Mouse (Mus musculus) neural tube, embryonic 12.5 days (tissue): ENCODE measurements around the gene Rnf4. TPM values are rescaled to one million over a fixed set of nuclear protein-coding genes. Genes with fewer than 3 reads are reported as not detected.

Source experiments
- ATAC-seq: fragments of 200-750 bp; cut with Nextera tagmentation; 2 replicates; pipeline ENCODE4 v1.8.0; 2017; ENCODE audit warnings: low read depth, mild to moderate bottlenecking, moderate TSS enrichment, moderate library complexity; ENCODE audit not compliant: low FRiP score
- H3K27ac ChIP-seq: fragments of 300-500 bp; sonication (generic); 2 replicates; pipeline ENCODE4 v1.5.1; 2016
- H3K27me3 ChIP-seq: fragments of 300-500 bp; sonication (generic); replicated peaks from 2 replicates; pipeline ENCODE4 v1.6.1; 2016; ENCODE audit warnings: mild to moderate bottlenecking
- H3K36me3 ChIP-seq: fragments of 300-500 bp; sonication (generic); 2 replicates; pipeline ENCODE4 v1.6.1; 2016; ENCODE audit warnings: mild to moderate bottlenecking
- H3K4me1 ChIP-seq: fragments of 300-500 bp; sonication (generic); 2 replicates; pipeline ENCODE4 v1.6.1; 2016
- H3K4me2 ChIP-seq: fragments of 300-500 bp; sonication (generic); replicated peaks from 2 replicates; pipeline ENCODE4 v1.6.1; 2016; ENCODE audit warnings: mild to moderate bottlenecking
- H3K4me3 ChIP-seq: fragments of 300-500 bp; sonication (generic); 2 replicates; pipeline ENCODE4 v1.5.1; 2016
- H3K9ac ChIP-seq: fragments of 300-500 bp; sonication (generic); 2 replicates; pipeline ENCODE4 v1.6.1; 2016; ENCODE audit warnings: mild to moderate bottlenecking
- H3K9me3 ChIP-seq: fragments of 300-500 bp; sonication (generic); 2 replicates; pipeline ENCODE4 v1.6.1; 2016; ENCODE audit warnings: mild to moderate bottlenecking
- WGBS: fragments of 180-500 bp; shearing (Covaris S2); methylation state at CpG from one replicate; pipeline ENCODE4 v1.1.7; 2016; 5-methylcytosine and 5-hydroxymethylcytosine counted together
- polyA plus RNA-seq: library from polyadenylated mRNA; unstranded; fragments of >200 nt; fragmentation: Nextera tagmentation; extraction: Ambion mirVana; gene quantifications from 2 replicates; pipeline ENCODE4 v1.2.1, GENCODE M21; 2016

The Rnf4 gene
- polyA plus RNA-seq, 1 experiment from 2014 or later = 159 TPM

DNA sequence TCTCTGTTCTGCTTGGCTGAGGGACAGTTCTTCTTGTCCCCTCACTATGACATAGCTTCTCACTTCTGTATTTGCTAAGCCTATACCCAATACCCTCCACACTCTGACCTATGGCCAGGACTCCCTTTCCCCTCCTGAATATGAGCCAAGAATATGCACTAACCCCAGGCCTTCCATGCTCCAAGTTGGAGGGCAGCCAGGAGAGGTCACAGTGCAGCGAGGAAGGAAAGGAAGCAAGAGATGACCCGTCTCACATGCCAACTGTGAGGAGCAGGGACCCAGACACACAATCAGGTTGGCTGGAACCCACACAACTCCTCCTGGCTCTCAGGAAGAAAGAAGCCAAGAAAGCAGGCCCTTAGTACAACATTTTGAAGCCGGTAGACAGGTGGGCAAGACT is 27.1 kb upstream of the Rnf4 start:
- no peak overlapping the region for H3K4me2 ChIP-seq
- no peaks in the 10 kb centered on the region for H3K9me3 ChIP-seq
- no peak overlapping the region for H3K4me3 ChIP-seq
- no peaks in the 10 kb centered on the region for H3K27me3 ChIP-seq
- 83% methylated on average over 3 of the region's 3 CpGs for WGBS
- no peak overlapping the region for H3K27ac ChIP-seq
- no peaks in the 10 kb centered on the region for H3K4me1 ChIP-seq
- H3K36me3 ChIP-seq = no peaks in the 10 kb centered on the region
- H3K9ac ChIP-seq = no peak overlapping the region
- no peak for ATAC-seq

- no peak for ATAC-seq
- no peak overlapping the region for H3K4me2 ChIP-seq
- 72% methylated on average over 2 of the region's 2 CpGs for WGBS
- H3K27ac ChIP-seq = no peak overlapping the region
- H3K4me1 ChIP-seq = no peaks in the 10 kb centered on the region
- H3K36me3 ChIP-seq = no peaks in the 10 kb centered on the region
- H3K9me3 ChIP-seq = no peaks in the 10 kb centered on the region
- H3K9ac ChIP-seq = no peak overlapping the region
- H3K4me3 ChIP-seq = no peak overlapping the region
- H3K27me3 ChIP-seq = no peaks in the 10 kb centered on the region
Measured at GRCm38 (mm10) chr5:34319491-34320034, 16.5 kb upstream of the Rnf4 start.

- Histone ChIP-seq H3K27me3 (no peaks in the 10 kb centered on the region), H3K36me3 (no peaks in the 10 kb centered on the region), H3K9me3 (no peaks in the 10 kb centered on the region), H3K4me1 (peaks cover 2% of the 10 kb centered on the region; the same call in 1 of the 2 replicates), H3K4me2 (no peak overlapping the region), H3K9ac (no peak overlapping the region), H3K27ac (no peak overlapping the region), H3K4me3 (no peak overlapping the region)
- WGBS = 90% methylated on average over 4 of the region's 4 CpGs
- ATAC-seq = no peak
Measured at GRCm38 (mm10) chr5:34321236-34321635, 14.9 kb upstream of the Rnf4 start.

DNA sequence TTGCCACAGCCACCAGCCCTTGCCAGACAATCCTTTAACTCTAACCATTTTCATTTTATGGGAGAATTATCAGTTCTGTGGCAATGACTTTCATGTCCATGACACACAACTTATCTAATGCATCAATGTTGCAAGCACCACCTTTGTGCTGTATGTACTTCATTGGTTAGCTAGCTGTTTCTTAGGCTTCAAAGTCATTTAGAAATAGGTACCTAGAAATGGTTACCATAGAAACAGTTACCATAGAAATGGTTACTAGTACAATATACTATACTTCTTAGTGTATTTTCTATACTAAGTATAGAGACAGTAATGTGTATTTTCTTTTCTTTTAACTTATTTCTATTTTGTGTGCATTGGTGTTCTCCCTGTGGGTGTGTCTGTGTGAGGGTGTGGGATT is 10.8 kb upstream of the Rnf4 start:
- Histone ChIP-seq H3K27ac (no peak overlapping the region), H3K36me3 (no peaks in the 10 kb centered on the region), H3K27me3 (no peaks in the 10 kb centered on the region), H3K4me3 (no peak overlapping the region), H3K4me2 (no peak overlapping the region), H3K4me1 (peaks cover 12% of the 10 kb centered on the region), H3K9me3 (no peaks in the 10 kb centered on the region), H3K9ac (no peak overlapping the region)
- no peak for ATAC-seq

DNA sequence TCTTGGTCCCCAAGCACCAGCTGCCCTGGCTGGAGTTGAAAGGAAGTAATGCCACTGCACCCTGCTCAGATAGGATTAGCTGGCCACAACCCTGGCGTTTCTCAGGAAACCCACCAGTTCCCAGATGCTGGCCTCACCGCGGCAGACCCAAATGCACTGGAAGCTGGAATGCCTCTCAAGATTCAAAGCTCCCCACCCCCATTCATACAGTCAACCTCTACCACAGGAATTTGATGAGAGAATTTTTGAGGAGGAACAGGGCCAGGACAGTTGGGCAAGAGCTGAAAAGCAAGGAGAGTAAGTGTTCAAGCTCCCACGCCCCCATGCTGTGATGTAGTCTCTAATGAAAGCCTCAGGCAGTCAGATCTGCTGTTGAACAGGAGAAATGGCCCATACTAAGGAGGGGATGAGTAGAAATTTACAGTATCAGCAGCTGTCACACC is 9.8 kb upstream of the Rnf4 start:
- H3K9me3 ChIP-seq = no peaks in the 10 kb centered on the region
- WGBS = 42% methylated on average over 4 of the region's 4 CpGs
- no peak overlapping the region for H3K9ac ChIP-seq
- peak overlapping the region; percentile 60; the same call in 1 of the 2 replicates for H3K4me2 ChIP-seq
- no peaks in the 10 kb centered on the region for H3K27me3 ChIP-seq
- peaks cover 12% of the 10 kb centered on the region for H3K4me1 ChIP-seq
- H3K27ac ChIP-seq = no peak overlapping the region
- no peak; the same call in 1 of the 2 replicates for ATAC-seq
- no peaks in the 10 kb centered on the region for H3K36me3 ChIP-seq
- H3K4me3 ChIP-seq = no peak overlapping the region

DNA sequence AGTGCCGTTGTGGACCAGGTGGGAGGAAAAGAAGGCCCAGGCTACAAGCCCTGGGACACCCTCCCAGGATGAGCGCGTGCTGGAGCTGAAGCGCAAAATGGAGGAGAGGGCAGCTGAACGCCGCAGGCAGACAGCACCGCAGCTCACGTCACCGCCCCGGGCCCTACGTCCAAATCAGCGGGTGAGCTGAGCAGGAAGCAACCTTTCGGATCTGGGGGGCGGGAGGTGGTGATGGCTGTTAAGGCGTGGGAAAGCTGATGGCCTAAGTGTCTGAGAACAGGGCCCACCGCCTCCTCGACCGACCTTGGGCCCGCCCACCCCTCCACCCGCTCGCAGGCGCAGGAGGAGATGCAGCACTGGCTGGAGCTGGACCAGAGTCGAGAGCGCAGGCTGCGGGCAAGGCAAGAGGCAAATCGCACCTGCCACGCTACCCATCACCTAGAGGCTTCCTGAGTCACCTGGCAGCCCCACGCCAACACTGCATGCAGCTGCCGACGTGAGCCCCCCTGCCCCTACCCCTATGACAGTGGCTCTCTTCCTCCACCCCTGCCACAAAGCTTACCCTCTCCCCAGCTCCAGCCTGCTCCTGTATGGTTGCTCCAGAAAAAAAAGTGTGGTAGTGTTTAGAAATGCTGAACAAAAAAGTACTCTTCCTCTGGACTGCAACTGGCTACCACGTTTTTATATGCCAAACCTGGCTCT is 9.1 kb upstream of the Rnf4 start:
- Histone ChIP-seq H3K27me3 (no peaks in the 10 kb centered on the region), H3K9me3 (no peaks in the 10 kb centered on the region), H3K9ac (peak overlapping the region; percentile 56), H3K36me3 (no peaks in the 10 kb centered on the region), H3K27ac (no peak overlapping the region), H3K4me2 (peak overlapping the region; percentile 60), H3K4me3 (peak overlapping the region; percentile 24), H3K4me1 (peaks cover 12% of the 10 kb centered on the region)
- 13% methylated on average over 31 of the region's 31 CpGs for WGBS
- ATAC-seq = peak; percentile 71

GRCm38 (mm10) chr5:34330136-34330535 is 6.0 kb upstream of the Rnf4 start:
- H3K36me3 ChIP-seq = no peaks in the 10 kb centered on the region
- 80% methylated on average over 2 of the region's 2 CpGs for WGBS
- no peak overlapping the region for H3K4me2 ChIP-seq
- H3K4me3 ChIP-seq = no peak overlapping the region
- no peaks in the 10 kb centered on the region for H3K27me3 ChIP-seq
- no peak overlapping the region for H3K9ac ChIP-seq
- H3K27ac ChIP-seq = no peak overlapping the region
- H3K9me3 ChIP-seq = no peaks in the 10 kb centered on the region
- ATAC-seq = no peak
- H3K4me1 ChIP-seq = peaks cover 13% of the 10 kb centered on the region

- no peak overlapping the region for H3K9ac ChIP-seq
- WGBS = 86% methylated on average over 1 of the region's 1 CpGs
- no peaks in the 10 kb centered on the region for H3K27me3 ChIP-seq
- peaks cover 5% of the 10 kb centered on the region; the same call in 1 of the 2 replicates for H3K36me3 ChIP-seq
- no peak overlapping the region for H3K4me3 ChIP-seq
- no peak overlapping the region for H3K27ac ChIP-seq
- no peak for ATAC-seq
- H3K4me2 ChIP-seq = no peak overlapping the region
- H3K9me3 ChIP-seq = no peaks in the 10 kb centered on the region
- H3K4me1 ChIP-seq = peaks cover 18% of the 10 kb centered on the region
Measured at GRCm38 (mm10) chr5:34334081-34334480, 2.0 kb upstream of the Rnf4 start.

DNA sequence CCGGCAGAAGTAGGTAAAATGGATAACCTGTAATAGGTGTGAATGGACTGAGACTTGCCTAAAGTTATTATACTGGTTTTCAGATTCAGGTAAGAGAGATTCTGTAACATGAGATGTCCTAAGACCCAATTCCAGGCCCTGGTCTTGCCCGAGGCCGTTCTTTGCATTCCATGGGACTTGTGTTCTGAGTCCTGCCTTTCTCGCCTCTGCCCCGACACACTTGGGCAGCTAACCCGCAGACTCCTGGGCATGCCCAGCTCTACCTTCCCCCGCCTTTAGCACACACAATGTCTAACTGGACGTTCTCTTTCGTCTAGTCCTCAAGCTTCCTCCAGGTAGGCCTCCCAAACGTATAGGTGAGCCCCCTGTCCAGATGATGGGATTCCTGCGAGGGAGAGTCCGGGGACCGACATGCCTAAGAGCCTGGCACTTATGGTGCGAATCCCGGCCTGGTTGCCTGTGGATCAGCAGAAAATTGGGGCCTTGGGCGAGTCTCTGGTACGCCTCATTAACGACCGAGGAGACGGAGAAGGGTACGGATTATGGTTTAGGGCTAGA is 471 bp upstream of the Rnf4 start:
- Histone ChIP-seq H3K4me1 (peaks cover 18% of the 10 kb centered on the region), H3K4me2 (peak overlapping the region; percentile 85), H3K36me3 (peaks cover 5% of the 10 kb centered on the region; the same call in 1 of the 2 replicates), H3K4me3 (peak overlapping the region; percentile 99), H3K27ac (peak overlapping the region; percentile 44; the same call in 1 of the 2 replicates), H3K9me3 (no peaks in the 10 kb centered on the region), H3K9ac (peak overlapping the region; percentile 94), H3K27me3 (no peaks in the 10 kb centered on the region)
- 3% methylated on average over 21 of the region's 21 CpGs for WGBS
- ATAC-seq = peak; percentile 63

DNA sequence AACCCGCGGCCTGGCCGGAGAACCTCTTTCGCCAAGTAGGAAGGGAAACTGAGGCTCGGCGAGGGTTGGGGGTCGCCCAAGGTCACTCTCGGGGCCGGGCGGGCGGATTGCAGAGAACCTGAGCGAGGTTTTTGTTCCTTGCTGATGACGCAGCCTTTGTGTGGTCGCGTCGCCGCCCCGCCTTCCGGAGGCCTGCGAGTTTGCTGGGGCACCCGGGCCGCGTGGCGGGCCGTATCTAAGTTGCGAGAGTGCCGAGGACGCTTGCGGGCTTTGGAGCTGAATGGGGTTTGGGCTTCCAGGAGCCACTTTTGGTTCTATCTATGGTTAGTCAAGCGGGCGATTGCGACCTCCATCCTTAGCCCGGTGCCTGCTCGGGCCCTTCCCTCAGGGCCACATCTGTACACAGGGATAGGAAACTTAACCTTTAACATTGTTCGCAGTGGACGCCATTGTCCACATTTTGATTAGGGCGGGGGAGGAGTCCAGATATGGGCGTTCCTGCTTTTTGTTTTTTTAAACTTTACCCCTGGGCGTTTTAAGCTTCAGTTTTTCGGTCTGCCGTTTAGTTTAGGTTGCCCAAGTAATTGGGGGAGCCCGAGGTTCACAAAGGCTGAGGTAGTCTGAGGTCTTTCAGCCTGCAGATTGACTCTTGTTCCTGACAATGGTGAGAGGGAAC is 824 bp downstream of the Rnf4 start:
- ATAC-seq = peak; percentile 60; the same call in 1 of the 2 replicates
- peak overlapping the region; percentile 99 for H3K4me3 ChIP-seq
- H3K27me3 ChIP-seq = no peaks in the 10 kb centered on the region
- no peaks in the 10 kb centered on the region for H3K9me3 ChIP-seq
- peak overlapping the region; percentile 90 for H3K4me2 ChIP-seq
- H3K27ac ChIP-seq = peak overlapping the region; percentile 89
- under 1% methylated on average over 42 of the region's 42 CpGs for WGBS
- H3K9ac ChIP-seq = peak overlapping the region; percentile 98
- H3K36me3 ChIP-seq = peaks cover 5% of the 10 kb centered on the region; the same call in 1 of the 2 replicates
- peaks cover 18% of the 10 kb centered on the region for H3K4me1 ChIP-seq

DNA sequence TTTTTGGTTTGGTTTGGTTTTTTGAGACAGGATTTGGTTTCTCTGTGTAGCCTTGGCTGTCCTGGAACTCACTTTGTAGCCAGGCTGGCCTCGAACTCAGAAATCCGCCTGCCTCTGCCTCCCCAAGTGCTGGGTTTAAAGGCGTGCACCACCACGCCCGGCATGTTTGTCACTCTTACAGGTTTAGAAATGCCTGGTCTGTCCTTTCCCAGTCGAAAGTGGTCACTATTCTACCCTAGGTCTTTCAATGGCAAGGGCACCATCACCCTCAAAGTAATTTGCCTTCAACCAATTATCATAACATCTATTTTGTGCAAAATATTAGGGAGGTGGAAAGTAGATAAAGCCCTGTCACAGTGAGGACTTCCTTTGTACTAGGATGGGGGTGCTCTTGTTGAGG is 4.2 kb downstream of the Rnf4 start:
- ATAC-seq = no peak
- H3K36me3 ChIP-seq = peaks cover 23% of the 10 kb centered on the region; the same call in 1 of the 2 replicates
- H3K4me3 ChIP-seq = no peak overlapping the region
- H3K27ac ChIP-seq = no peak overlapping the region
- H3K4me1 ChIP-seq = peaks cover 17% of the 10 kb centered on the region
- H3K9me3 ChIP-seq = no peaks in the 10 kb centered on the region
- WGBS = 95% methylated on average over 6 of the region's 6 CpGs
- H3K4me2 ChIP-seq = no peak overlapping the region
- H3K9ac ChIP-seq = no peak overlapping the region
- H3K27me3 ChIP-seq = no peaks in the 10 kb centered on the region

GRCm38 (mm10) chr5:34352084-34352631 is 16.1 kb downstream of the Rnf4 start:
- Histone ChIP-seq H3K4me3 (no peak overlapping the region), H3K9me3 (no peaks in the 10 kb centered on the region), H3K27me3 (no peaks in the 10 kb centered on the region), H3K36me3 (peaks cover 86% of the 10 kb centered on the region), H3K4me1 (no peaks in the 10 kb centered on the region), H3K27ac (no peak overlapping the region), H3K4me2 (no peak overlapping the region), H3K9ac (no peak overlapping the region)
- WGBS = 99% methylated on average over 3 of the region's 3 CpGs
- no peak for ATAC-seq
